ENCODE assay signal across 10 mouse cellular contexts in the genomic region with DNA sequence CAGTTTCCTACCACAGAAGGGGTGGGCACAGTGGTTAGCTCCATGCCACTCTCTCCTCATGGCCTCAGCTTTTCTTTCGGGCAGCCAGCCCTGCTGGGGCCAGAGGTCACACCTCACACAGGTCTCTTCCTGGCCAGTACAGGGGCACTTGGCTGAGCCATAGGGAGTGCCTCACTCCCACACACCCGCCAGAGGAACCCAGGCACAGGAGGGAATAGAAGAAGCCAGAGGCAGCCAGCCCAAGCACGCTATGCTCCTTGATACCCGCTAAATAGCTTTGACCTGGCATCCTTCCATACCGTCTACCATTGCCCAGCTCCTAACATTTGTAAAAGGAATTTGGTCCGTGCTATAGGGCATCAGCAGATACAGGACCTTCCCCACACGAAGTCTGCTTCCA.
DNase-seq lines count a peak whose midpoint lies in the region; ATAC-seq and TF ChIP-seq lines count a peak whose summit lies in the region.
"Had no signal": no experiment of that assay in that cellular context is flagged by ENCODE, and none has a peak within 500 bp of the region (broad histone marks: within the 10 kb centered on the region; RNA-seq: fewer than 3 reads in every experiment).

No protein-coding gene starts in this region.

- TF ChIP-seq CTCF in lung, embryonic 14.5 days (IDR thresholded peaks at IDR 0.05; ENCODE audit: low read depth) = no peak

- no peaks in the 10 kb centered on the region for H3K36me3 ChIP-seq in lung, embryonic 14.5 days (ENCODE audit: insufficient read depth)
- no peaks in the 10 kb centered on the region for H3K36me3 ChIP-seq in hindbrain, embryonic 10.5 days
- H3K36me3 ChIP-seq in midbrain, embryonic 15.5 days (replicated peaks) = no peaks in the 10 kb centered on the region
- H3K36me3 ChIP-seq: liver, embryonic 13.5 days had no signal

- H3K9ac ChIP-seq in lung, embryonic 14.5 days = no peak overlapping the region
- H3K9ac ChIP-seq in midbrain, embryonic 15.5 days = no peak overlapping the region
- H3K9ac ChIP-seq: liver, embryonic 13.5 days had no signal

- H3K4me2 ChIP-seq in lung, embryonic 14.5 days = no peak overlapping the region
- H3K4me2 ChIP-seq in midbrain, embryonic 15.5 days = no peak overlapping the region
- H3K4me2 ChIP-seq: liver, embryonic 13.5 days had no signal

- WGBS in lung, embryonic 14.5 days = 60% methylated on average over 7 of the region's 7 CpGs
- WGBS in hindbrain, embryonic 10.5 days = 63% methylated on average over 7 of the region's 7 CpGs
- WGBS in midbrain, embryonic 15.5 days = 49% methylated on average over 7 of the region's 7 CpGs

- peak; percentile 41 to 47 for DNase-seq in cerebellum, postnatal 10 days
- no peak for DNase-seq in cerebellum, adult 11-12 months
- DNase-seq in lung, embryonic 14.5 days = peak; percentile 42
- DNase-seq in lung, postnatal 25 days (ENCODE audit: low spot score) = no peak
- DNase-seq in hindbrain, embryonic 10.5 days (ENCODE audit: low spot score) = no peak
- no peak for DNase-seq in adrenal gland, postnatal 4 days (ENCODE audit: low spot score in 2 of 2)
- DNase-seq: liver, embryonic 13.5 days; thymus, postnatal 36 days had no signal

- H3K4me3 ChIP-seq in lung, embryonic 14.5 days (ENCODE audit: low read depth, low read length) = no peak overlapping the region
- H3K4me3 ChIP-seq in hindbrain, embryonic 10.5 days = no peak overlapping the region
- H3K4me3 ChIP-seq in midbrain, embryonic 15.5 days = no peak overlapping the region
- H3K4me3 ChIP-seq: liver, embryonic 13.5 days had no signal

- H3K27ac ChIP-seq in lung, embryonic 14.5 days (ENCODE audit: low read depth) = no peak overlapping the region
- peak overlapping the region; percentile 54; the same call in 1 of the 2 replicates for H3K27ac ChIP-seq in hindbrain, embryonic 10.5 days
- H3K27ac ChIP-seq in midbrain, embryonic 15.5 days = peak overlapping the region; percentile 52; the same call in 1 of the 2 replicates
- H3K27ac ChIP-seq: liver, embryonic 13.5 days had no signal

- 0 out of 2 replicates have a peak, but pooled peaks have one; percentile 18 for ATAC-seq in lung, embryonic 14.5 days (ENCODE audit: insufficient read depth)
- ATAC-seq in midbrain, embryonic 15.5 days (replicated peaks) = peak; percentile 57
- ATAC-seq in erythroid progenitor cell, adult 5-6 weeks (replicated peaks; ENCODE audit: low FRiP score, poor library complexity, severe bottlenecking) = no peak

- H3K4me1 ChIP-seq in lung, embryonic 14.5 days (ENCODE audit: insufficient read depth) = no peaks in the 10 kb centered on the region
- peaks cover 21% of the 10 kb centered on the region for H3K4me1 ChIP-seq in hindbrain, embryonic 10.5 days (replicated peaks)
- peaks cover 17% of the 10 kb centered on the region for H3K4me1 ChIP-seq in midbrain, embryonic 15.5 days
- H3K4me1 ChIP-seq: liver, embryonic 13.5 days had no signal

- no peaks in the 10 kb centered on the region for H3K27me3 ChIP-seq in lung, embryonic 14.5 days (ENCODE audit: insufficient read depth, low read length)
- no peaks in the 10 kb centered on the region for H3K27me3 ChIP-seq in hindbrain, embryonic 10.5 days (ENCODE audit: insufficient read depth, poor library complexity, severe bottlenecking)
- no peaks in the 10 kb centered on the region for H3K27me3 ChIP-seq in midbrain, embryonic 15.5 days (replicated peaks)
- H3K27me3 ChIP-seq: liver, embryonic 13.5 days had no signal

- no peaks in the 10 kb centered on the region for H3K9me3 ChIP-seq in lung, embryonic 14.5 days (ENCODE audit: low read depth, low read length)
- H3K9me3 ChIP-seq in hindbrain, embryonic 10.5 days = no peaks in the 10 kb centered on the region
- H3K9me3 ChIP-seq in midbrain, embryonic 15.5 days = no peaks in the 10 kb centered on the region
- H3K9me3 ChIP-seq: liver, embryonic 13.5 days had no signal

Comparison
In these comparisons a context has a peak if more than half of its experiments do, and no peak if none do; other contexts are left out.
1. DNase-seq: peak in cerebellum, postnatal 10 days (2 of 2) and lung, embryonic 14.5 days (single experiment); none in cerebellum, adult 11-12 months (single experiment), lung, postnatal 25 days (single experiment), hindbrain, embryonic 10.5 days (single experiment) and adrenal gland, postnatal 4 days (0 of 2).